Mouse (Mus musculus): ENCODE results near the gene Pitpnc1. TPM values are rescaled to one million over a fixed set of nuclear protein-coding genes. Genes with fewer than 3 reads are reported as not detected.

The Pitpnc1 gene
- polyA plus RNA-seq, 1 experiment from 2014 or later = 14.0 TPM

- no peak overlapping the region for H3K4me3 ChIP-seq (replicated peaks)
- no peak overlapping the region for H3K27ac ChIP-seq
- 91% methylated on average over 8 of the region's 8 CpGs for whole genome bisulfite sequencing
- no peak overlapping the region for H3K4me2 ChIP-seq
- no peaks in the 10 kb centered on the region for H3K4me1 ChIP-seq
- H3K36me3 ChIP-seq = 0 out of 2 replicates have a peak, but pooled peaks cover 4% of the 10 kb centered on the region
- no peaks in the 10 kb centered on the region for H3K9me3 ChIP-seq
- H3K9ac ChIP-seq = no peak overlapping the region
- ATAC-seq (ENCODE audit: insufficient read depth, low FRiP score, low read depth) = no peak
- no peaks in the 10 kb centered on the region for H3K27me3 ChIP-seq (replicated peaks)
Measured at GRCm38 (mm10) chr11:107250882-107251281, 219.6 kb downstream of the Pitpnc1 start.

GRCm38 (mm10) chr11:107248753-107249152 lies 221.7 kb downstream of the Pitpnc1 start:
- H3K9me3 ChIP-seq = no peaks in the 10 kb centered on the region
- no peak overlapping the region for H3K4me3 ChIP-seq (replicated peaks)
- no peaks in the 10 kb centered on the region for H3K27me3 ChIP-seq (replicated peaks)
- ATAC-seq (ENCODE audit: insufficient read depth, low FRiP score, low read depth) = peak; percentile 39; the same call in 1 of the 2 replicates
- WGBS = 84% methylated on average over 7 of the region's 7 CpGs
- no peak overlapping the region for H3K4me2 ChIP-seq
- H3K4me1 ChIP-seq = no peaks in the 10 kb centered on the region
- H3K9ac ChIP-seq = no peak overlapping the region
- 0 out of 2 replicates have a peak, but pooled peaks cover 4% of the 10 kb centered on the region for H3K36me3 ChIP-seq
- H3K27ac ChIP-seq = no peak overlapping the region

- Histone ChIP-seq H3K4me1 (no peaks in the 10 kb centered on the region), H3K9me3 (no peaks in the 10 kb centered on the region), H3K27ac (no peak overlapping the region), H3K27me3 (replicated peaks) (no peaks in the 10 kb centered on the region), H3K4me3 (replicated peaks) (no peak overlapping the region), H3K36me3 (no peaks in the 10 kb centered on the region), H3K4me2 (no peak overlapping the region), H3K9ac (no peak overlapping the region)
- no peak for ATAC-seq (ENCODE audit: insufficient read depth, low FRiP score, low read depth)
- WGBS = 89% methylated on average over 7 of the region's 7 CpGs
Measured at GRCm38 (mm10) chr11:107245657-107246056, 224.8 kb downstream of the Pitpnc1 start.

GRCm38 (mm10) chr11:107243126-107243525 lies 227.4 kb downstream of the Pitpnc1 start:
- no peaks in the 10 kb centered on the region for H3K36me3 ChIP-seq
- no peak overlapping the region for H3K9ac ChIP-seq
- 84% methylated on average over 6 of the region's 6 CpGs for WGBS
- H3K4me1 ChIP-seq = no peaks in the 10 kb centered on the region
- no peak overlapping the region for H3K27ac ChIP-seq
- H3K27me3 ChIP-seq (replicated peaks) = no peaks in the 10 kb centered on the region
- ATAC-seq (ENCODE audit: insufficient read depth, low FRiP score, low read depth) = no peak
- no peak overlapping the region for H3K4me3 ChIP-seq (replicated peaks)
- no peak overlapping the region for H3K4me2 ChIP-seq
- no peaks in the 10 kb centered on the region for H3K9me3 ChIP-seq

- H3K27ac ChIP-seq = no peak overlapping the region
- H3K4me1 ChIP-seq = no peaks in the 10 kb centered on the region
- no peak overlapping the region for H3K4me3 ChIP-seq (replicated peaks)
- no peaks in the 10 kb centered on the region for H3K9me3 ChIP-seq
- ATAC-seq (ENCODE audit: insufficient read depth, low FRiP score, low read depth) = no peak
- no peaks in the 10 kb centered on the region for H3K27me3 ChIP-seq (replicated peaks)
- no peak overlapping the region for H3K9ac ChIP-seq
- no peaks in the 10 kb centered on the region for H3K36me3 ChIP-seq
- no peak overlapping the region for H3K4me2 ChIP-seq
- 78% methylated on average over 7 of the region's 7 CpGs for WGBS
Measured at GRCm38 (mm10) chr11:107241678-107242077, 228.8 kb downstream of the Pitpnc1 start.

- Histone ChIP-seq H3K27me3 (replicated peaks) (no peaks in the 10 kb centered on the region), H3K36me3 (no peaks in the 10 kb centered on the region), H3K4me1 (no peaks in the 10 kb centered on the region), H3K9ac (no peak overlapping the region), H3K4me2 (no peak overlapping the region), H3K27ac (no peak overlapping the region), H3K4me3 (replicated peaks) (no peak overlapping the region), H3K9me3 (no peaks in the 10 kb centered on the region)
- 93% methylated on average over 6 of the region's 6 CpGs for WGBS
- ATAC-seq (ENCODE audit: insufficient read depth, low FRiP score, low read depth) = no peak
Measured at GRCm38 (mm10) chr11:107238506-107238905, 232.0 kb downstream of the Pitpnc1 start.

- no peak for ATAC-seq (ENCODE audit: insufficient read depth, low FRiP score, low read depth)
- Histone ChIP-seq H3K4me2 (no peak overlapping the region), H3K9ac (no peak overlapping the region), H3K4me1 (no peaks in the 10 kb centered on the region), H3K4me3 (replicated peaks) (no peak overlapping the region), H3K36me3 (no peaks in the 10 kb centered on the region), H3K9me3 (no peaks in the 10 kb centered on the region), H3K27me3 (replicated peaks) (no peaks in the 10 kb centered on the region), H3K27ac (no peak overlapping the region)
- 85% methylated on average over 4 of the region's 4 CpGs for WGBS
Measured at GRCm38 (mm10) chr11:107237532-107237931, 233.0 kb downstream of the Pitpnc1 start.

GRCm38 (mm10) chr11:107233252-107233890 lies 237.1 kb downstream of the Pitpnc1 start:
- no peak overlapping the region for H3K27ac ChIP-seq
- no peaks in the 10 kb centered on the region for H3K27me3 ChIP-seq (replicated peaks)
- no peak for ATAC-seq (ENCODE audit: insufficient read depth, low FRiP score, low read depth)
- WGBS = 85% methylated on average over 5 of the region's 5 CpGs
- no peak overlapping the region for H3K9ac ChIP-seq
- no peaks in the 10 kb centered on the region for H3K9me3 ChIP-seq
- no peak overlapping the region for H3K4me2 ChIP-seq
- no peak overlapping the region for H3K4me3 ChIP-seq (replicated peaks)
- 0 out of 2 replicates have a peak, but pooled peaks cover 4% of the 10 kb centered on the region for H3K36me3 ChIP-seq
- no peaks in the 10 kb centered on the region for H3K4me1 ChIP-seq

- ATAC-seq (ENCODE audit: insufficient read depth, low FRiP score, low read depth) = no peak
Measured at GRCm38 (mm10) chr11:107230128-107230527, 240.4 kb downstream of the Pitpnc1 start.

GRCm38 (mm10) chr11:107226431-107226830 lies 244.1 kb downstream of the Pitpnc1 start:
- Histone ChIP-seq H3K36me3 (0 out of 2 replicates have a peak, but pooled peaks cover 2% of the 10 kb centered on the region), H3K4me3 (replicated peaks) (no peak overlapping the region), H3K27me3 (replicated peaks) (no peaks in the 10 kb centered on the region), H3K9me3 (no peaks in the 10 kb centered on the region), H3K27ac (no peak overlapping the region), H3K4me1 (no peaks in the 10 kb centered on the region), H3K9ac (no peak overlapping the region), H3K4me2 (no peak overlapping the region)
- WGBS = 91% methylated on average over 1 of the region's 1 CpGs
- no peak for ATAC-seq (ENCODE audit: insufficient read depth, low FRiP score, low read depth)

More at GRCm38 (mm10) chr11:107230128-107230527, 240.4 kb downstream of the Pitpnc1 start:
- Histone ChIP-seq H3K36me3 (0 out of 2 replicates have a peak, but pooled peaks cover 4% of the 10 kb centered on the region), H3K9ac (no peak overlapping the region), H3K4me3 (replicated peaks) (no peak overlapping the region), H3K9me3 (no peaks in the 10 kb centered on the region), H3K4me1 (no peaks in the 10 kb centered on the region), H3K4me2 (no peak overlapping the region), H3K27me3 (replicated peaks) (no peaks in the 10 kb centered on the region), H3K27ac (no peak overlapping the region)
- 62% methylated on average over 10 of the region's 10 CpGs for WGBS

GRCm38 (mm10) chr11:107226013-107226412 lies 244.5 kb downstream of the Pitpnc1 start:
- Histone ChIP-seq H3K4me2 (no peak overlapping the region), H3K36me3 (no peaks in the 10 kb centered on the region), H3K4me3 (replicated peaks) (no peak overlapping the region), H3K9me3 (no peaks in the 10 kb centered on the region), H3K27ac (no peak overlapping the region), H3K9ac (no peak overlapping the region), H3K27me3 (replicated peaks) (no peaks in the 10 kb centered on the region), H3K4me1 (no peaks in the 10 kb centered on the region)
- 90% methylated on average over 10 of the region's 10 CpGs for WGBS
- no peak for ATAC-seq (ENCODE audit: insufficient read depth, low FRiP score, low read depth)

- Histone ChIP-seq H3K9ac (no peak overlapping the region), H3K27me3 (replicated peaks) (no peaks in the 10 kb centered on the region), H3K4me3 (replicated peaks) (no peak overlapping the region), H3K36me3 (no peaks in the 10 kb centered on the region), H3K4me1 (no peaks in the 10 kb centered on the region), H3K9me3 (no peaks in the 10 kb centered on the region), H3K4me2 (no peak overlapping the region), H3K27ac (no peak overlapping the region)
- 75% methylated on average over 5 of the region's 5 CpGs for WGBS
- no peak for ATAC-seq (ENCODE audit: insufficient read depth, low FRiP score, low read depth)
Measured at GRCm38 (mm10) chr11:107225301-107225700, 245.2 kb downstream of the Pitpnc1 start.

Measured in stomach, embryonic 15.5 days (tissue).